Mouse (Mus musculus): ENCODE data around the gene Maml2.

The Maml2 gene

DNA sequence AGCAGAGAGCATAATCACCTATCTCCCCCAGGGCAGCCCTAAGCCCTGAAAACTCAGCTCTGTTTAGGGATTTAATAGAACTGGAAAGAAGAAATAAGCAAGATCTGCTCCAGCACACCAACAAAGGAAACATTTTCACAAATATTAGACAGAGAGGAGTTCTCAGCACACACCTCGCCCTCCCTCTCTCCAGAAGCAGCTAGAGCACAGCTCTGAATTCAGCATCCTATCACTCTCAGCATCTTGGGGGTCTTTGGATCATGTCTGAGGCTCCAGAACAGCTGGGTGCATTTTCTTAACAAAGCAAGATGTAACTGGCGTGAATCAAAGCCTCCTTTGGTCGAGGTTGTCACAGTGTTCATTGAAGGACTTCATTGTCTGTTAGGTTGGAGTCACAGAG, 12.5 kb downstream of the Maml2 start:
- DNase-seq, result no peak

DNA sequence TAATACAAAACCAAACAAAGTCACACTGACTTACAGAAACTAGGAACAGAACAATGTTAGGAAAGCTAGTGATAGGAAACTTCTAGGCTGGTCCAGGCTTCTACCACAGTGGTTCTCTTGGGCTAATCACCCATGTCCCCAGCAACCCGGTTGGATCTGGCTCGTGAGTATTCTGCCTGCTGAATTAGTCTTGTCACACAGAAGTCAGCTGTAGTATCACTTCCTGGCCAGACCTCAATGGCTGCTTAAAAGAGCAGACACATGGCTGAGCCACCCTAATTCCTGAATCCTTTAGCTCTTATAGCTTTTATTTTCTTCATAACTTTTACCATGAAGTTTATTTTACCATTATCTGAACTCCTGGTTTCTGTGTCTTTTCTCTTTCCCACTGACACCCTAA, 13.3 kb downstream of the Maml2 start:
- DNase-seq, result no peak

DNA sequence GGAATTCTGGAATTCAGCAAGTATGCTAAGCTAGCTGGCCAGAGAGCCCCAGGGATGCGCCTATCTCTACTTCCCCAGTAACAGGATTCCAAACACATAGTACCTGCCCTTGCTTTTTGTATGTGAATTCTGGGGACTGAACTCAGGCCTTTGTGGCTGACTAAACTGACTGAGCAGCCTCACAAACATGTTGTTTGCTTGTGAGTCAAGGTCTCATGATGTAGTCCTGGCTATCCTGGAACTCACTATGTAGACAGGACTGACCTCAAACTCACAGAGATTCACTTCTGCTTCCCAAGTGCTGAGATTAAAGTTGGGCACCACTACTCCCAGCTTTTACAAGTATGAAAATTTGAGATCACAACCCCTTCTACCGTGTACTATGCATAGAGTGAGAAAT, 16.2 kb downstream of the Maml2 start:
- DNase-seq, result no peak

DNA sequence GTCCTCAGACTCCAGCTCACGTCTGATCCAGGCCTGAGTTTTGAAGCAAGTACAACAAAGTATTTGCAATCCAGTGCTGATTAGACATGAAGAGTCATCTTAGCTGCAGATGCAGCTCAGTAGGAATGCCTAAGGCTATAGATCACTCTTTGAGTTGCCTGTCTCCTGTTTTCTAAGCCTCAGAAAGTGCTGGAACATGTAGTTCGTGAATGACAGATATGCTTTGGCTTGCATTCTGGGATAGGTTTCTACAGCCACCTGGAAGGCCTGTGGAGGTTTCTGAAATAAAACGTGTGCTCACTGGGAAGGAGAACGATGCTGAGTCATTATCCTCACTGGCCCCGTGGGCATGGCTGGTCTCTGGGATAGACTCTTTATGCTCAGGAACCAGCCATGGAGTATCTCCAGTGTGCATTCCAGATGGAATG, 16.8 kb downstream of the Maml2 start:
- no peak for DNase-seq

DNA sequence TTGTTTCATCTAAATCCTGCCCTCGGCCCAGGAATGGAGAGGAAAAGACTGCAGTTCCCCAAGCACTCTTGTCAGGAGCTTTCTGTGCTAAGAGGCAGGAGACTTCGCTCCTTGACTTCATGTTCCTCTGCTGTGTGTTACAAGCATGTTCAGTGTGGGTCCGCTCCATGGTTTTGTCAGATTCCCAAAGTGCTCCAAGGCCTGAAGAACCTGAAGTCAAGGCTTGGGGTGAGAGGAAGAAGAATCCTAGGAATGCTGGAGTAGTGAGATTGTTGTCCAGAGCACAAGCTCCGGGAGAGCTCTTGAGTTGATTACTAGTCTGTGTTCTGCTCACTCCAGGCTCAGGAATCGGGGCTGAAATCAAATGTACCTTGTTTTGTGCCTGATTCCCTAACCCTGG, 17.6 kb downstream of the Maml2 start:
- no peak for DNase-seq

DNA sequence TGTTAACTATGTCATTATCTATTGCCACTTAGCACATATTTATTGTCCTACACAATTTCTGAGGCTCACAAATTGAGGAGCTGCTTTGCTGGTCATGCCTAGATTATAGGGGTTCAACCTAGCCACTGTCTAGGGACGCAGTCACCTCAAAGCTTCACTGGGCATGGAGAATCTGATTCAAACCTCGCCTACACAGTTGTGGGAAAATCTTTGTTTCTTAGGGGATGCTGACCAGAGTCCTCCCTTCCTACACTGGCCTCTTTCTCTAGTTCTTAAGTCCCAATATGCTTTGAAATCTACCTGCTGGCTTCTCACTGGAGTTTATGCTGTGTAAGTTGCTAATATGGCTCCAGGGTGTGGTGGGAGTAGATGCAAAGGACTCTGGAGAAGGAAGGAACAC, 21.8 kb downstream of the Maml2 start:
- no peak for DNase-seq

DNA sequence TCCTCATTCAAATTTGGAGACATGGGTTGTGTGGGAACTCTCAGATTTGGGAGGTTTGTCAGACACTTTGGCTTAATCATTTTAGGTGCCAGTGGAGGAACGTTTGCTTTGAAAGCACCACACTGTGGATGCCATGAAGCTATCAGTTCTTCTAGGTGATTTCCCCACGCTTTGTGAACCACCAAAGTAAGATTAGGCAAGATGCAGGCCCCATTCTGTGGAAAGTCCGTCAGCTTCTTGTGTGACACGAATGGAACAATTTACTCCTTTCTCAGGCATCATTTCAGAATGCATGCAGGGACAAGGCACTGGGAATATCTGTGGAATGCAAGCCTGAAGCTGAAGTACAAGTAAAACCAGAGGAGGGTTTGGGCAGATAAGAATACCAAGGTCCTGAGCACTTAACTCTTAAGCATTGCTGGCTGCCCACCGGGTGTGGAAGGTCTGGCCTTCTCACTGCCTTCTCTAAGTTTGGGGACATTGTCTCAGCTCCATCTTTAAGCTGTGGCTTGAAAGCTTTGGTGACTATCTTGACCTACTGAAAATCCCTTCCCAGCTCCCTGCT, 23.1 kb downstream of the Maml2 start:
- DNase-seq, result no peak

DNA sequence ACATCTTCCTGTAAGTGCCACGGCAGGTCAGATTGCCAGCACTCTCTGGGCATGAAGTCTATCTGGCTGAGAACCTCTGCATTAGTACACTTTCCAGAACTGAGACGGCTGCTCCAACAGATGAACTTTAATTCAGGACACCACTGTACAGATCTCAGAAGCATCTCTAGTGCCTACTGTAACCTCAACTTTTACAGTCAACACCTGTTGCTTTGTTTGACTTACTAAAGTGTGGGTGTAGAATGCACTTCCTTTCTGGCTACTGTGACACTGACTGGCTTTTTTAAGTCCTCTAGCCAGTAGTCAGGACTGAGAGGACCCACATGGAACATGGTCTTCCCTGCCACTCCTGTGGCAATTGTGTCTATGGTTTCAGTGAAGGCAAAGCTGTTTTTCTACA, 25.3 kb downstream of the Maml2 start:
- no peak for DNase-seq

DNA sequence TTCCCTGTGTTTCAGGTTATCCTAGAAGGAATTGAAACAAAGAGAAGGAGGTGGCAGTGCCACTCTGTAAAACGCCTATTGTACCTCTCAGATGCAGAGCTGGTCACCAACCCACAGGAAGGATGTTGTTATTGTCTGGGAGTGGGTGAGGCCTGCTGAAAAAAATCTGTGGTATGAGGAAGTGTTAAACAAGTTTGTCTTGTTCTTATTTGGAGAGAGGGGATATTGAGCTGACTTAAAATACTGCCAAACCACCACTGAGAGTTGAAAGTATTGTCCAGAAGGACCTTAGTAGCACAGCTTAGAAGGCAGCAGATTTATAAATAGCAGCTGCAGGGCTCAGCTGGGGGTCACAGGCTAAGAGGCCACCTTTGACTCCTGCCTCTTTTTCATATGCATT, 25.9 kb downstream of the Maml2 start:
- DNase-seq, result no peak

DNA sequence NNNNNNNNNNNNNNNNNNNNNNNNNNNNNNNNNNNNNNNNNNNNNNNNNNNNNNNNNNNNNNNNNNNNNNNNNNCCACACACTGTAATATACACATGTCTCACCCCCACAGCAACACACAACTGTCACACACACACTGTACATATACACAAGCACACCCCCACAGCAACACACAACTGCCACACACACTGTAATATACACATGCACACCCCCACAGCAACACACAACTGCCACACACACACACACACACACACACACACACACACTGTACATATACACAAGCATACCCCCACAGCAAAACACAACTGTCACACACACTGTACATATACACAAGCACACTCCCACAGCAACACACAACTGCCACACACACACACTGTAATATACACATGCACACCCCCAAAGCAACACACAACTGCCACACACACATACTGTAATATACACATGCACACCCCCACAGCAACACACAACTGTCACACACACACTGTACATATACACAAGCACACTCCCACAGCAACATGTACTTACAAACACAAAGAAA, 116.5 kb downstream of the Maml2 start:
- no peak for DNase-seq

DNA sequence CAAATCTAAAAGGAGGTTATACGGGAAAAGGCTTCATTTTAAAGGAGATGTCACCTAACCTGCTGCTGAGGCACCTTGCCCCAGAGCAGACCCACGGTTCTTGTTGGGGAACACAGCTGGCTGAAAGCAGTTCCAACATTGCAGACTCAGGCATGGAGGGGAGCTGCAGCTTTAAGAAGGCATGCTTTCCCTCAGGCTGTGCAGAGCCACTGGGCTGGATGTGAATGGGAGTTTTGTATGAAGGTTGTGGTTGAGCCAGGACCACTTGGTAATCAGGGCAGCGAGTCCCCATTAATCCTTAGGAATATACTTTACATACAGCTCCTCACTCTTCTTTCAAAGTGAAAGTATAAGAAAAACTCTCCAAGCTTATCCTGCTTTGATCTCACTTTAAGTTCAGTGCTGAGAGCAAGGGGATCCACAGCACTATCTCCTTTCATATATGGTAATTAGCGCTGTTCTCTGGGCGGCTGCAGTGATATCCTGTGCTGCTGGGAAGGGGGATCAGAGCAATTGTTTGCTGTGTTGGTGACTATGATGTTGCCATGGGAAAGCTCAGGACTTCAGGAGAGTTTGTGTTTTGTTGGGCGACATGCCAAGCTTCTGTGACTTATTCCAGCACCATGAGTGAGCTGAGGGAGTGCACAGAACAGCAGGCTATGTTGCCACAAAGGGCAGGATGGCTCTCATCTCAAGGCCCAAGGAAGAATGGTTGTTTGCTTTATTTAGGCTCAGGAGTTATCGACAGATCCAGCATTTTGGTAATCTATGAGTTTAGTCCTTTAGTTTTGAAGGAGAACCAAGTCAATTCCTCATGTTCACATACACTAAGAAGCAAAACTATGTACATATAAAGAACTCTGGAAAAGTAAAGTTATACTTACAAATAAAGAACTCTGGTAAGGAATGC, 127.5 kb downstream of the Maml2 start:
- peak; percentile 41 for DNase-seq

DNA sequence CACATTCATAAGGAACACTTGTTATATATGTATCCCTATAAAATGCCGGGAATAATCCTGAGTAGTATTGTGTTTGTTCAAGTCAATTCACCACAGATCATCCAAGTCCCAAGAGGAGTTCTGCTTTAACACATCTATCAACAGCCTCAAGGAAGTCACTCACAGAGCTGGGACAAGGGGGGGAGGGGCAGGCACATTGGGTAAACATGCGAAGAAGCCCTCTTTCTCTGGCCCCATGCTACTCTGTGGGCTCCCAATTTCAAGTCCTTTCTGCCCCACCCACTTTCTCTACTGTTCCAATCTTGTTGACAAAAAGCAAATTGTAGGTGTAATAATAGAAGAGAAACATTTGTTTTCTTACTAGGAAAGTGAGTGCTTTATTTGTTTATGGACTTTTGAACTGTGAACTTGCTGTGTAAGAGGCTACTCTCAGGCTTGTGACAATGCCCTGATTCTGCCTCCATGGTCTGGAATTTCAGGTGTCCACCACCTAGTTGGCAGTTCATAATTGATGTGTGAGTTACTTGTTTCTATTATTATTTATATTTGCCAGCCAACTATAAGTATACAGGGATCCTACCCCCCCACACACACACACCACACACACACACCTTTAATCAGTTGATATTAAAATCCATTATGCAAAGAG, 131.8 kb downstream of the Maml2 start:
- DNase-seq, result no peak

DNA sequence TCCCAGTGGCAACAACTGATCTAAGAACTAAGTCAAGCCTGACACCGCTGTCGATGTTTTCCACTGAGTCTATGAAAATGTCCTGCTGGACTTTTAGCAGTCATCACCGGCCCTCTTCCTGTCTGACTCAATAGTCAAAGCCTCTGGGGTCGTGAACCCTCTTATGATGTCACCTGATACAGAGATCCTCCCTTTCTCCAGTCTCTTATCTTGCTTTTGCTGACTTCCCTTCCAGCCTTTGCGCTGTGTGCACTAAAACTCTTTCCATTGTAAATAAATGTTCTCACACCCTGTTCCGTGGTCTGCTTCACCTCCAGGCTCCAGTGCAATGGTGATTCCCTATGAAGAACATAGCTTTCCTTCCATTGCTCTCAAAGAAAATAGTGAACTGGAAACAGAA, 132.5 kb downstream of the Maml2 start:
- no peak for DNase-seq

DNA sequence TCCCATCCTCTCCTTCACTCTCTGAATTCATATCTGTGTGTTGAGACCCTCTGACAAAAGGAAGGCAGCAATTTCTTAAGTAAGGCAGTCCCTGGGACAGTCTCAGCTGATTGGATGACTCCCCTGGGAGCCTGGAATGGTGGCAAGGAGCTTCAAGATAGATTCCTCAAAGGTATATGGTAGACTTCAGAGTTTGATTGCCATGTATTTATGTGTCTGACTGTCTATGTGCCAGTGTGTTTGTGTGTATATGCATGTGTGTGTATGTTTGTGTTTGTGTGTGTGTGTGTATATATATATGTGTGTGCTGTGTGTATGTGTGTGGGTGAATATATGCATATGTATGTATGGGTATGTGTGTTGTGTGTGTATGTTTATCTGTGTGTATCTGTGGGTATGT, 133.0 kb downstream of the Maml2 start:
- no peak for DNase-seq

DNA sequence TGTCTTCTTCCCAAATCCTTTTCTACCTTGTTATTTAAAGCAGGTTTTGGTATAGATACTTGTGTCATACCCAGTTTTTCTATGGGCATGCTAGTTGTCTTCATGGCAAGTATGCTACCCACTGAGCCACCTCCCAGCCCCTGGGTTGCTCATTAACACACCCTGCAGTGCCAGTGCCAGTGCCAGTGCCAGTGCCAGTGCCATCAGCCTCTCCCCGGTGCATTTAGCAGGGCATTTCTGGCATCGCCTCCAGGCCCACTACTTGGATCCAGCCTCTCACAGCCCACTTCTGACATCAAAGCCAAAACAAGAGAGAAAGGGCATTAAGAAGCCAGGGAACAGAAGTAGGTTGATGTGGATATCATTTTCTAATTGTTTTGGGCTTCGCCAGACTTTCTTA, 133.9 kb downstream of the Maml2 start:
- no peak for DNase-seq

DNA sequence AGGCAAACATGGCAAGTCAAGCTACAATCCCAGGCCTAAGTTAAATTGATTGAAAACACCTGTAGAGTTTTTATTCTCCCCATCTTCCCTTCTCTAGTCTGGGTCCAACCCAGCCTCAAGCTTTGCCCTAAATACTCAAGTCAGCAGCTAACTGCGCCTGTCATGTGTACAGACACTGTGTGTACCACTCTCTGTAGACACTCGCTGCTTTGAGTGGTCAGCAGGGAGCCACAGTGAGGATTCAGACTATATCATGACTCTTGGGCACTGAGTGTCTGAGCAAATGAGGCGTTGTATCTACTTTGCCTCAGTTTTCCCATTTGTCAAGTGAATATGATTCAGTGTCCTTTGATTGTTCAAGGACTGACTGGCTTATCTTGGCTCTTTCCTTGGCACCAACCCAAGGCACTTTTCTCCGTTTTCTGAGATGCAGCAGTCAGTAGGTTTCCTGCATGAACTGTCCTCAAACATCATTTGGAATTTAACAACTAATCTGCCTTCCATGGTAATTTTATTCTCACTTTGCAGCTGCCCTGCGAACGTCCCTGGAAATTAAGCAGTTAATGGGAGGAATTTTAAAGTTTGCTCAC, 135.8 kb downstream of the Maml2 start:
- no peak for DNase-seq

DNA sequence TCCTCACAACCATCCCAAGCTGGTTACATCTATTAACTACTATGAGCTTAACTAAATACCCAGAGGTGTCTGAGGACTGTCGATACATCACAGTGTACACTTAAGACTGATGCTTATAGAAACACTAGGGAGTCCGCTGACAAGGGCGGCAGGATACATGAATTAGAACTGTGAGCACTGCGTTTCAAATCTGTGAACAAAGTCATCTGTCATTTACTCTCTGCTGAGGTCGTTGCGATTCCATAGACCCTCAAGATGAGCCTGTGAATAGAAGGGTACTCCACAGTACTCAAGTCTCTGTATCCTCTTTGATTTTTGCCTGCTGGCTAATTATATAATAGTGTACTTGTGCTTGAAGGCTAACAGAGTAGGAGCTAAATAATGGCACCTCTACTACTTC, 143.2 kb downstream of the Maml2 start:
- no peak for DNase-seq

DNA sequence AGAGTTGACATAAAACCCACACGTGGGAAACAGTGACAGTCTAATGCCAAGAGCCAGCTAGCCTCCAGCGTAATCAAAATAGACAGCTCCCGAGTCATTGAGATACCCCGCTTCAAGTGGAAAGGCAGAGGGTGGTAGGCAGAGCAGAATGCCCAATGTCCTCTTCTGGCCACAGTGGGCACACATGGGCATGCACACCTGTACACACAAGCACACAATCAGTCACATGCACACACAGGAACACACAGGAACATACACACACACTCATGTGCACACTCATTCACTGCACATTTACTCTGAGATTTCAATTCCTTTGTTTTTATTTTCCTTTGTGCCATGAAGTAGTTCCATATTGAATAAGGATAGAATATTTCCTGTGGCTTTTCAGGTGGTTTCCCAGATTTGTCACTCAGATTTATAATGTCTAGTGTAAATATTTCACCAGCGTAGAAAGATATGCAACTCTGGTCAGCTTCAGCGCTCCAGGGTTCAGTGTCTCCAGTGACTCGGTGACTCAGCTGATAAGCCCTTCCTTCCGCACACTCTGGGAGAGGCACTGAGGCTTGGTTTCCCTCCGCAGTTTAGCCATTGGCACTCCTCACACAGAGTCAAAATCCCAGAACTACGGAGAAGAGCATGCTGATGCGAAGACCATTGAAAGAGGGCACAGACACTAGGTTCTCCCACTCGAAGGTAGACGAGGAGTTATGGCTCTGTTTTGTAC, 144.4 kb downstream of the Maml2 start:
- DNase-seq, result no peak

DNA sequence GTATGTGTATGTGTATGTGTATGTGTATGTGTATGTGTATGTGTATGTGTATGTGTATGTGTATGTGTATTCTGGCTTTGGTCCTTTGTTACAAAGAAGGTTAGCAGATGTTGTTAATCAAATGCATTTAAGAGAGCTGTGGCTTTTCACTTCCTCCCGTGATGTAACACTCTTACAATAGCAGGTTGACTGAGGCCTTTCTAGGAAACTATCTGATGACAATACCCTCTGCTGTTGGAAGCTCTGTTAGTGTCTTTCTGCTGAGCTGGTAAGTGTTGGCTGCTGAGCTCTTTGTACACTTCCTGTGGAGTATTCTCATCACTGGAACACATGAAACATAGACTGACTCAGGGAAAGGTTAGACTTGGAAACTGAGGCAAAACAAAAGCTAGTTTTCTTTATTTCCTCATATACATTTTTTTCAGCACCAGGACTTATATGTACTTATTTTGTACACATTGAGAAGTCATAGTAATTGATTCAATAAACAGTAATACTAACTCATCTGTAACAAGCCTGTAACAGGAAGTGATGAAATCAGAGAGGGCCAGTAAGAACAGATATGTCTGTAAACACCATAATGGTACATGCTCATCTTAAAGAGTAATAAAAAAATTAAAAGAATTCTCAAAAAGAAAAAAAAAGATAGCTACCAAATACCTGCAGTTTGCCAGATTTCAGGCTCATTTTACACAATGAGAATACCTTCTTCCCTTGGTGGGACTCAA, 145.9 kb downstream of the Maml2 start:
- DNase-seq, result no peak

DNA sequence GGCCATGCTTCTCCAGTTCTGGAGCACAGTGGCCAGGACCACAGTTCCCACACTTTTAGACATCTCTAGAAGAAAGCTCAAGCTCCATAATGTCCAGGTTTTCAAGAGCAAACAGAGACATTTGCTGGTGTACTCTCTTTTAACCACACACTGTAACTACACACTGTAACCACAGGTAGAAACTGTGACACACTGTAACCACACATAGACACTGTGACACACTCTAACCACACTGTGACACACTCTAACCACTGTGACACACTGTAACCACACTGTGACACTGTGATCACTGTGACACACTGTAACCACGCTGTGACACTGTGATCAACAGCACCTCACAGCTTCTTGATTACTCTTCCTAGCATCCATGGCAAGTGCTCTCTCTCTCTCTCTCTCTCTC, 148.5 kb downstream of the Maml2 start:
- DNase-seq, result no peak

DNA sequence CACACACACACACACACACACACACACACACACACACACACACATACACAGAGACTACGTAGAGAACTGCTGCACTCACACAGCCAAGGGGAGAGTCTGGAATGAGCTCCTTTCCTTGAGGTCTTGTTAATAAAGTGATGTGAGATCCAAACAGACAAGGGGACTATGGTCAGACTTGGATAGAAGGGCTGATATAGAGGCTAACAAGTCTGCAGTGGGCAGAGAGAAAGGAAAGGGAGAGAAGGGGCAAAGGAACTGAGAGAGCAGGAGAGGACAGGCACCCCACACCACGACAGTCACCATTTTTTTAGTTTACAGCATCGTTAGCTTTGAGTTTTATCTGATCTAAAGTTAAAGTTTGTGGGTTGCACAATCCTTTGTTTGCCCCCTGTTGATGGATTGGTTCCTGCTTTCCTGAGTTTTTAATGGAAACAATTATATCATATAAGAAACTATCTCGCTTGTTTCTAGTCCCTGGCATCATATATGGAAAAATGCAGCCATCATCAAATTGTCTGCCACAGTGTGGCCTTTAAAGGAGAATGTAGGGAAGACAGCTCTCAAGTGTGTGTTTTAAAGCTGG, 149.0 kb downstream of the Maml2 start, which contains the start of gene Gm17571:
Gene Gm17571 (minus strand): TSS at position 51 of the 583 bp plus-strand sequence.
- no peak for DNase-seq

DNA sequence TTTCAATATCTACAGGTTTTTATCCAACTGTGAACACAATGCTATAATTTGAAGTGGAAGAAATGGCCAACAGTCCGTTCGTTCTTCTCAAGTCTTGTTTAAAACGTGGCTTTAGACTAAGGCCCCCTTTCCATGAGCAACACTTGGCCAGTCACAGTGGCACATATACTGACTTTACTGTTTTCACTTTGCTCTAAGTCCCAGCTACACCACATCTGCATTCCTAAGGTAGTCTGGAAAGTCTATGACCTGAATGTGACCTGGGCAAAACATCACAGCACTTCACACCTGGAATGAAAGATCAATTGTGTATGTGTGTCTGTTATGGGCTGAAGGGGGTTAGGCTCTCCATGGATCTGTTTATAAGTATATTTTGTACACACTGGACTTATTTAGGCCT, 151.0 kb downstream of the Maml2 start:
- DNase-seq, result no peak

All from right cerebral cortex, adult 18-20 months (tissue).